Mouse (Mus musculus) limb, embryonic 12.5 days (tissue): ENCODE measurements around the gene Rad54l. TPM values are rescaled to one million over a fixed set of nuclear protein-coding genes. Genes with fewer than 3 reads are reported as not detected.
A peak's percentile ranks its signal among the peaks of the same experiment; 100 is the strongest.

Source experiments
- ATAC-seq: fragments of 200-750 bp; cut with Nextera tagmentation; 2 replicates; pipeline ENCODE4 v1.8.0; 2017; ENCODE audit warnings: low read depth, moderate TSS enrichment; ENCODE audit not compliant: insufficient number of reproducible peaks, insufficient read depth, low FRiP score, low TSS enrichment
- H3K27ac ChIP-seq: fragments of 300-500 bp; sonication (generic); 2 replicates; pipeline ENCODE4 v1.5.1; 2016; ENCODE audit warnings: mild to moderate bottlenecking, moderate library complexity
- H3K27me3 ChIP-seq: fragments of 300-500 bp; sonication (generic); 2 replicates; pipeline ENCODE4 v1.6.1; 2016; ENCODE audit warnings: mild to moderate bottlenecking, moderate library complexity
- H3K36me3 ChIP-seq: fragments of 300-500 bp; sonication (generic); 2 replicates; pipeline ENCODE4 v1.6.1; 2016; ENCODE audit warnings: mild to moderate bottlenecking, moderate library complexity
- H3K4me1 ChIP-seq: fragments of 300-500 bp; sonication (generic); replicated peaks from 2 replicates; pipeline ENCODE4 v1.6.1; 2016
- H3K4me2 ChIP-seq: fragments of 300-500 bp; sonication (generic); 2 replicates; pipeline ENCODE4 v1.6.1; 2016; ENCODE audit warnings: mild to moderate bottlenecking, moderate library complexity
- H3K4me3 ChIP-seq: fragments of 300-500 bp; sonication (generic); replicated peaks from 2 replicates; pipeline ENCODE4 v1.5.1; 2016; ENCODE audit warnings: mild to moderate bottlenecking
- H3K9ac ChIP-seq: fragments of 300-500 bp; sonication (generic); replicated peaks from 2 replicates; pipeline ENCODE4 v1.6.1; 2016; ENCODE audit warnings: mild to moderate bottlenecking, moderate library complexity
- H3K9me3 ChIP-seq: fragments of 300-500 bp; sonication (generic); 2 replicates; pipeline ENCODE4 v1.6.1; 2016; ENCODE audit warnings: mild to moderate bottlenecking, moderate library complexity
- whole genome bisulfite sequencing: fragments of 180-500 bp; shearing (Covaris S2); methylation state at CpG from one replicate; pipeline ENCODE4 v1.1.7; 2016; 5-methylcytosine and 5-hydroxymethylcytosine counted together
- polyA plus RNA-seq: library from polyadenylated mRNA; unstranded; fragments of >200 nt; fragmentation: Nextera tagmentation; extraction: Ambion mirVana; gene quantifications from 2 replicates; pipeline ENCODE4 v1.2.1, GENCODE M21; 2016

Rad54l gene
- polyA plus RNA-seq, 1 experiment from 2014 or later, result 59.2 TPM

GRCm38 (mm10) chr4:116157882-116158281, 34.4 kb upstream of the Rad54l start:
- H3K4me1 ChIP-seq, result no peaks in the 10 kb centered on the region
- H3K9ac ChIP-seq, result no peak overlapping the region
- H3K36me3 ChIP-seq, result peaks cover 85% of the 10 kb centered on the region
- WGBS, result 81% methylated on average over 2 of the region's 2 CpGs
- no peak overlapping the region for H3K4me3 ChIP-seq
- no peak overlapping the region for H3K4me2 ChIP-seq
- ATAC-seq, result no peak
- no peaks in the 10 kb centered on the region for H3K9me3 ChIP-seq
- no peak overlapping the region for H3K27ac ChIP-seq
- H3K27me3 ChIP-seq, result no peaks in the 10 kb centered on the region

GRCm38 (mm10) chr4:116152702-116153101, 29.2 kb upstream of the Rad54l start:
- Histone ChIP-seq H3K4me2 (no peak overlapping the region), H3K36me3 (peaks cover 59% of the 10 kb centered on the region), H3K4me1 (peaks cover 15% of the 10 kb centered on the region), H3K4me3 (no peak overlapping the region), H3K27ac (no peak overlapping the region), H3K27me3 (no peaks in the 10 kb centered on the region), H3K9ac (no peak overlapping the region), H3K9me3 (no peaks in the 10 kb centered on the region)
- 93% methylated on average over 15 of the region's 15 CpGs for WGBS
- no peak for ATAC-seq

GRCm38 (mm10) chr4:116151238-116151637, 27.7 kb upstream of the Rad54l start, which contains the start of gene Lurap1:
TSS of gene Lurap1 (minus strand) at chr4:116151338.
- Histone ChIP-seq H3K9ac (peak within 1 kb of the TSS; percentile 93), H3K27ac (peak within 1 kb of the TSS; percentile 90), H3K27me3 (no peaks in the 10 kb centered on the region), H3K9me3 (no peaks in the 10 kb centered on the region), H3K36me3 (peaks cover 44% of the 10 kb centered on the region), H3K4me3 (peak within 1 kb of the TSS; percentile 76), H3K4me1 (peaks cover 15% of the 10 kb centered on the region), H3K4me2 (peak within 1 kb of the TSS; percentile 78)
- WGBS, result 68% methylated on average over 6 of the region's 6 CpGs
- ATAC-seq, result no peak

- WGBS, result 19% methylated on average over 4 of the region's 4 CpGs
These were observed 27.4 kb upstream of the Rad54l start for GRCm38 (mm10) chr4:116150862-116151221.

GRCm38 (mm10) chr4:116150156-116150861, 26.8 kb upstream of the Rad54l start:
- Histone ChIP-seq H3K9me3 (no peaks in the 10 kb centered on the region), H3K36me3 (peaks cover 35% of the 10 kb centered on the region), H3K4me1 (peaks cover 15% of the 10 kb centered on the region), H3K27ac (peak overlapping the region; percentile 90), H3K27me3 (peaks cover 4% of the 10 kb centered on the region; the same call in 1 of the 2 replicates), H3K4me2 (peak overlapping the region; percentile 78), H3K4me3 (peak overlapping the region; percentile 76), H3K9ac (peak overlapping the region; percentile 93)
- peak; percentile 81 for ATAC-seq
- WGBS, result under 1% methylated on average over 71 of the region's 73 CpGs

More at GRCm38 (mm10) chr4:116150862-116151221, 27.4 kb upstream of the Rad54l start:
- peak overlapping the region; percentile 85 for H3K27ac ChIP-seq
- H3K4me2 ChIP-seq, result peak overlapping the region; percentile 78
- no peaks in the 10 kb centered on the region for H3K9me3 ChIP-seq
- peak; percentile 21 for ATAC-seq
- H3K27me3 ChIP-seq, result no peaks in the 10 kb centered on the region
- peak overlapping the region; percentile 93 for H3K9ac ChIP-seq
- H3K36me3 ChIP-seq, result peaks cover 41% of the 10 kb centered on the region
- peak overlapping the region; percentile 76 for H3K4me3 ChIP-seq
- peaks cover 15% of the 10 kb centered on the region for H3K4me1 ChIP-seq

GRCm38 (mm10) chr4:116149812-116150155, 26.3 kb upstream of the Rad54l start:
- H3K27me3 ChIP-seq, result peaks cover 4% of the 10 kb centered on the region; the same call in 1 of the 2 replicates
- peak overlapping the region; percentile 78 for H3K4me2 ChIP-seq
- H3K4me3 ChIP-seq, result peak overlapping the region; percentile 76
- peaks cover 15% of the 10 kb centered on the region for H3K4me1 ChIP-seq
- H3K9ac ChIP-seq, result peak overlapping the region; percentile 93
- H3K9me3 ChIP-seq, result no peaks in the 10 kb centered on the region
- H3K36me3 ChIP-seq, result peaks cover 30% of the 10 kb centered on the region
- ATAC-seq, result no peak
- 18% methylated on average over 6 of the region's 6 CpGs for WGBS
- H3K27ac ChIP-seq, result peak overlapping the region; percentile 90

GRCm38 (mm10) chr4:116143891-116144717, 20.6 kb upstream of the Rad54l start:
- Histone ChIP-seq H3K27ac (no peak overlapping the region), H3K36me3 (no peaks in the 10 kb centered on the region), H3K4me2 (peak overlapping the region; percentile 95), H3K4me1 (peaks cover 8% of the 10 kb centered on the region), H3K4me3 (peak overlapping the region; percentile 77), H3K9me3 (no peaks in the 10 kb centered on the region), H3K9ac (peak overlapping the region; percentile 69), H3K27me3 (peaks cover 21% of the 10 kb centered on the region)
- under 1% methylated on average over 41 of the region's 47 CpGs for WGBS
- ATAC-seq, result peak; percentile 67

GRCm38 (mm10) chr4:116143317-116143811, 19.9 kb upstream of the Rad54l start:
- Histone ChIP-seq H3K4me3 (peak overlapping the region; percentile 77), H3K9ac (0 out of 2 replicates have a peak overlapping the region, but pooled peaks have one; percentile 34), H3K9me3 (no peaks in the 10 kb centered on the region), H3K36me3 (no peaks in the 10 kb centered on the region), H3K4me2 (peak overlapping the region; percentile 95), H3K27me3 (peaks cover 21% of the 10 kb centered on the region), H3K27ac (no peak overlapping the region), H3K4me1 (peaks cover 8% of the 10 kb centered on the region)
- no peak for ATAC-seq
- 4% methylated on average over 7 of the region's 7 CpGs for WGBS

- H3K9ac ChIP-seq, result no peak overlapping the region
- ATAC-seq, result no peak
- no peak overlapping the region for H3K4me2 ChIP-seq
- H3K27ac ChIP-seq, result no peak overlapping the region
- peaks cover 8% of the 10 kb centered on the region for H3K4me1 ChIP-seq
- 80% methylated on average over 7 of the region's 7 CpGs for WGBS
- H3K36me3 ChIP-seq, result no peaks in the 10 kb centered on the region
- peaks cover 21% of the 10 kb centered on the region for H3K27me3 ChIP-seq
- H3K4me3 ChIP-seq, result no peak overlapping the region
- H3K9me3 ChIP-seq, result no peaks in the 10 kb centered on the region
These were observed 18.8 kb upstream of the Rad54l start for GRCm38 (mm10) chr4:116142269-116142668.

GRCm38 (mm10) chr4:116141736-116142135, 18.2 kb upstream of the Rad54l start:
- Histone ChIP-seq H3K9ac (no peak overlapping the region), H3K4me3 (no peak overlapping the region), H3K9me3 (no peaks in the 10 kb centered on the region), H3K4me2 (no peak overlapping the region), H3K27me3 (peaks cover 21% of the 10 kb centered on the region), H3K4me1 (peaks cover 8% of the 10 kb centered on the region), H3K36me3 (no peaks in the 10 kb centered on the region), H3K27ac (no peak overlapping the region)
- ATAC-seq, result no peak
- WGBS, result 83% methylated on average over 1 of the region's 1 CpGs
